Mouse (Mus musculus) kidney, embryonic 16.5 days (tissue): Measurements from ENCODE around the gene Ssbp2. TPM values are rescaled to one million over a fixed set of nuclear protein-coding genes. Genes with fewer than 3 reads are reported as not detected.

ENCODE experiments used
- ATAC-seq: fragments of 200-750 bp; cut with Nextera tagmentation; 2 replicates; pipeline ENCODE4 v1.8.0; 2017; ENCODE audit warnings: moderate TSS enrichment; ENCODE audit not compliant: low FRiP score, low TSS enrichment
- H3K27ac ChIP-seq: fragments of 300-500 bp; sonication (generic); 2 replicates; pipeline ENCODE4 v1.5.1; 2014; ENCODE audit warnings: low read length
- H3K27me3 ChIP-seq: fragments of 300-500 bp; sonication (generic); 2 replicates; pipeline ENCODE4 v1.6.1; 2014; ENCODE audit warnings: low read length, control low read depth, mixed read lengths; ENCODE audit not compliant: insufficient read depth
- H3K36me3 ChIP-seq: fragments of 300-500 bp; sonication (generic); 2 replicates; pipeline ENCODE4 v1.6.1; 2014; ENCODE audit warnings: low read length, control low read depth, mixed read lengths; ENCODE audit not compliant: insufficient read depth
- H3K4me1 ChIP-seq: fragments of 300-500 bp; sonication (generic); 2 replicates; pipeline ENCODE4 v1.6.1; 2014; ENCODE audit warnings: low read length, control low read depth, mixed read lengths; ENCODE audit not compliant: insufficient read depth
- H3K4me2 ChIP-seq: fragments of 300-500 bp; sonication (generic); replicated peaks from 2 replicates; pipeline ENCODE4 v1.6.1; 2014; ENCODE audit warnings: low read depth, low read length
- H3K4me3 ChIP-seq: fragments of 300-500 bp; sonication (generic); 2 replicates; pipeline ENCODE4 v1.5.1; 2014; ENCODE audit warnings: mild to moderate bottlenecking, low read length
- H3K9ac ChIP-seq: fragments of 300-500 bp; sonication (generic); replicated peaks from 2 replicates; pipeline ENCODE4 v1.6.1; 2014; ENCODE audit warnings: low read length
- H3K9me3 ChIP-seq: fragments of 300-500 bp; sonication (generic); 2 replicates; pipeline ENCODE4 v1.6.1; 2016; ENCODE audit warnings: low read length, control low read depth
- WGBS: fragments of 180-500 bp; shearing (Covaris S2); extraction: QIAGEN DNeasy Blood & Tissue Kit; methylation state at CpG from one replicate; pipeline ENCODE4 v1.1.7; 2014; 5-methylcytosine and 5-hydroxymethylcytosine counted together
- polyA plus RNA-seq: library from polyadenylated mRNA; unstranded; fragments of >200 nt; fragmentation: Nextera tagmentation; extraction: Ambion mirVana; gene quantifications from 2 replicates; pipeline ENCODE4 v1.2.1, GENCODE M21; 2015

Gene Ssbp2
- polyA plus RNA-seq, 1 experiment from 2014 or later, result 130 TPM

GRCm38 (mm10) chr13:91460621-91461284 lies 670 bp downstream of the Ssbp2 start:
- under 1% methylated on average over 48 of the region's 70 CpGs for WGBS
- H3K4me3 ChIP-seq, result peak overlapping the region; percentile 94
- H3K9me3 ChIP-seq, result no peaks in the 10 kb centered on the region
- H3K4me2 ChIP-seq, result peak overlapping the region; percentile 81
- peak; percentile 98 for ATAC-seq
- peak overlapping the region; percentile 96 for H3K9ac ChIP-seq
- H3K4me1 ChIP-seq, result peaks cover 18% of the 10 kb centered on the region
- no peaks in the 10 kb centered on the region for H3K27me3 ChIP-seq
- peak overlapping the region; percentile 95 for H3K27ac ChIP-seq
- no peaks in the 10 kb centered on the region for H3K36me3 ChIP-seq

- Histone ChIP-seq H3K4me2 (peak overlapping the region; percentile 81), H3K27me3 (no peaks in the 10 kb centered on the region), H3K4me3 (peak overlapping the region; percentile 94), H3K36me3 (no peaks in the 10 kb centered on the region), H3K9ac (peak overlapping the region; percentile 96), H3K27ac (peak overlapping the region; percentile 95), H3K9me3 (no peaks in the 10 kb centered on the region), H3K4me1 (peaks cover 18% of the 10 kb centered on the region)
- WGBS, result 2% methylated on average over 9 of the region's 61 CpGs
- ATAC-seq, result peak; percentile 19
Observed at GRCm38 (mm10) chr13:91461299-91461698, 1.2 kb downstream of the Ssbp2 start.

- peak overlapping the region; percentile 96 for H3K9ac ChIP-seq
- H3K9me3 ChIP-seq, result no peaks in the 10 kb centered on the region
- H3K27ac ChIP-seq, result peak overlapping the region; percentile 95
- ATAC-seq, result no peak; the same call in 1 of the 2 replicates
- no peaks in the 10 kb centered on the region for H3K36me3 ChIP-seq
- peaks cover 18% of the 10 kb centered on the region for H3K4me1 ChIP-seq
- no peaks in the 10 kb centered on the region for H3K27me3 ChIP-seq
- peak overlapping the region; percentile 94 for H3K4me3 ChIP-seq
- peak overlapping the region; percentile 81 for H3K4me2 ChIP-seq
- WGBS, result under 1% methylated on average over 56 of the region's 77 CpGs
Observed at GRCm38 (mm10) chr13:91461711-91462351, 1.7 kb downstream of the Ssbp2 start.

- Histone ChIP-seq H3K27ac (peak overlapping the region; percentile 95; the same call in 1 of the 2 replicates), H3K9me3 (no peaks in the 10 kb centered on the region), H3K4me3 (peak overlapping the region; percentile 94), H3K4me2 (peak overlapping the region; percentile 81), H3K4me1 (peaks cover 18% of the 10 kb centered on the region), H3K9ac (peak overlapping the region; percentile 96), H3K27me3 (no peaks in the 10 kb centered on the region), H3K36me3 (no peaks in the 10 kb centered on the region)
- WGBS, result 2% methylated on average over 2 of the region's 2 CpGs
- no peak for ATAC-seq
Observed at GRCm38 (mm10) chr13:91462395-91462794, 2.3 kb downstream of the Ssbp2 start.

- Histone ChIP-seq H3K4me3 (0 out of 2 replicates have a peak overlapping the region, but pooled peaks have one; percentile 4), H3K9me3 (no peaks in the 10 kb centered on the region), H3K9ac (no peak overlapping the region), H3K4me2 (peak overlapping the region; percentile 27; the same call in 1 of the 2 replicates), H3K27ac (no peak overlapping the region), H3K27me3 (no peaks in the 10 kb centered on the region), H3K36me3 (no peaks in the 10 kb centered on the region), H3K4me1 (peaks cover 18% of the 10 kb centered on the region)
- ATAC-seq, result no peak
- WGBS, result 20% methylated on average over 9 of the region's 9 CpGs
Observed at GRCm38 (mm10) chr13:91462893-91463481, 2.9 kb downstream of the Ssbp2 start.

- Histone ChIP-seq H3K36me3 (no peaks in the 10 kb centered on the region), H3K4me3 (no peak overlapping the region), H3K27ac (no peak overlapping the region), H3K27me3 (no peaks in the 10 kb centered on the region), H3K9ac (no peak overlapping the region), H3K9me3 (no peaks in the 10 kb centered on the region), H3K4me2 (no peak overlapping the region), H3K4me1 (peaks cover 7% of the 10 kb centered on the region)
- ATAC-seq, result no peak
- 77% methylated on average over 8 of the region's 8 CpGs for WGBS
Observed at GRCm38 (mm10) chr13:91465002-91465715, 5.1 kb downstream of the Ssbp2 start.

GRCm38 (mm10) chr13:91471566-91471965 lies 11.5 kb downstream of the Ssbp2 start:
- no peak for ATAC-seq
- 0 out of 2 replicates have a peak, but pooled peaks cover 4% of the 10 kb centered on the region for H3K4me1 ChIP-seq
- no peaks in the 10 kb centered on the region for H3K27me3 ChIP-seq
- WGBS, result 59% methylated on average over 2 of the region's 2 CpGs
- no peak overlapping the region for H3K27ac ChIP-seq
- 0 out of 2 replicates have a peak, but pooled peaks cover 1% of the 10 kb centered on the region for H3K36me3 ChIP-seq
- no peaks in the 10 kb centered on the region for H3K9me3 ChIP-seq
- no peak overlapping the region for H3K4me3 ChIP-seq
- H3K9ac ChIP-seq, result no peak overlapping the region
- no peak overlapping the region for H3K4me2 ChIP-seq

GRCm38 (mm10) chr13:91471980-91472379 lies 11.9 kb downstream of the Ssbp2 start:
- no peak overlapping the region for H3K4me3 ChIP-seq
- H3K27ac ChIP-seq, result no peak overlapping the region
- 95% methylated on average over 2 of the region's 2 CpGs for WGBS
- H3K27me3 ChIP-seq, result no peaks in the 10 kb centered on the region
- H3K9ac ChIP-seq, result no peak overlapping the region
- H3K4me2 ChIP-seq, result no peak overlapping the region
- ATAC-seq, result no peak
- H3K4me1 ChIP-seq, result 0 out of 2 replicates have a peak, but pooled peaks cover 4% of the 10 kb centered on the region
- 0 out of 2 replicates have a peak, but pooled peaks cover 2% of the 10 kb centered on the region for H3K36me3 ChIP-seq
- H3K9me3 ChIP-seq, result no peaks in the 10 kb centered on the region

GRCm38 (mm10) chr13:91473527-91473926 lies 13.4 kb downstream of the Ssbp2 start:
- 0 out of 2 replicates have a peak, but pooled peaks cover 2% of the 10 kb centered on the region for H3K36me3 ChIP-seq
- ATAC-seq, result no peak
- H3K9me3 ChIP-seq, result no peaks in the 10 kb centered on the region
- 72% methylated on average over 6 of the region's 6 CpGs for WGBS
- no peak overlapping the region for H3K4me3 ChIP-seq
- H3K27ac ChIP-seq, result no peak overlapping the region
- no peak overlapping the region for H3K4me2 ChIP-seq
- no peak overlapping the region for H3K9ac ChIP-seq
- H3K27me3 ChIP-seq, result no peaks in the 10 kb centered on the region
- 0 out of 2 replicates have a peak, but pooled peaks cover 4% of the 10 kb centered on the region for H3K4me1 ChIP-seq
